Mouse (Mus musculus) yolk sac, embryonic 10.5 days (tissue): ENCODE data around the gene Gm20809.
"Not testable (repeated sequence)": the region's sequence is repeated elsewhere in the genome, so short reads cannot be mapped to it uniquely, and the experiment has no call there.

Experiments
- DNase-seq: peaks from one replicate; pipeline ENCODE4 v3.0.0-alpha.2; 2017; ENCODE audit warnings: low spot score

The Gm20809 gene

GRCm38 (mm10) chrY:24454757-24455156 is at the start of gene Gm20809:
Gm20809 (plus strand) TSS chrY:24455057.
- DNase-seq: not testable (repeated sequence)
